Mouse (Mus musculus): ENCODE measurements around the gene Iqcc.

DNA sequence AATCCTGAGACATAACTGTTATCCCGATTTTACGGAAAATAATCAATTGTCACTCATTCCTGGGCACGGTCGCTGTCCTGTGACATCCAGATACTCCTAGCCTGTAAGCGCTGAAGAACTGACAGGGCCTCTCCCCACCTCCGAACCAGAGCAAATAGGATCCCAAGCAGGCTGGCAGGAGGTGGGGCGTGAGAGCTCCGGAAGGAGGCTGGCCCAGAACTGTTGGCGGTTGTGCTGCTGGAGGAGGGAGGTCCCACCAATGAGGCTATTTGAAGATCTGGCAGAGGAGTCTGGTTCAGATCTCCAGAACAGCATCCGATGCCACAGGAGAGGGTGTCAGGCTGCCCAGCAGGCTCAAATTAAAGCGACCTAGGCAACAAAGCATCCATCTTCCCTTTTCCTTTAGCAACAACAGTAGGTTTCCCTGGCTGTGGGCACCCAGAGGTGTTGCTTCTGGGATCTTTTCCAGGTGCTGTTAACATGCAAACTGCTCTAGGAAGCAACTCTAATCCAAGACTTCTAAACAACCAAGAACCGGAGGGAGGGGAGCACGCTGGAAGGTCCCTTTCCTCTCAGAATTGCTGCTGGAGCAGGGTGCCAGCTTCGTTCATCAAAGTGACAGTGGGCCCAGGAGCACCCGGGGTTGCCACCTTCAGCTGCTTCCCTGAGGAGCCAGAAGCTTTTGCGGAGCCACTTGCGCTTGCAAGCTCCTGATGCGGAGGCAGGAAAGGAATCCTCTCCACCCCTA, 5.6 kb upstream of the Iqcc start:
- TF ChIP-seq POLR2A (IDR thresholded peaks at IDR 0.05; ENCODE audit: insufficient read depth, low read length), result no peak
- no peak for TF ChIP-seq EP300 (IDR thresholded peaks at IDR 0.05; ENCODE audit: insufficient read depth, low read depth, low read length)

Data from ES-Bruce4 (cell line).